Mouse (Mus musculus): ENCODE data around the gene Pard3. TPM values are rescaled to one million over a fixed set of nuclear protein-coding genes. Genes with fewer than 3 reads are reported as not detected.
A peak's percentile ranks its signal among the peaks of the same experiment; 100 is the strongest.

The Pard3 gene
- total RNA-seq, 2 experiments from 2014 or later = 14.4 to 21.6 TPM

GRCm38 (mm10) chr8:127196505-127197265 lies 133.0 kb downstream of the Pard3 start:
- intact Hi-C loops (cut with DNase I) = loop anchor here (5.0 kb wide), 1 partner anchor 71 kb away; no protein-coding TSS in a partner anchor
- no peak for DNase-seq (ENCODE audit: low spot score in 2 of 2)

GRCm38 (mm10) chr8:127207455-127207854 lies 143.8 kb downstream of the Pard3 start:
- intact Hi-C loops (cut with DNase I) = no loop called here

GRCm38 (mm10) chr8:127210621-127211020 lies 146.9 kb downstream of the Pard3 start:
- intact Hi-C loops (cut with DNase I) = no loop called here
- no peak for DNase-seq (ENCODE audit: low spot score in 2 of 2)

More at GRCm38 (mm10) chr8:127207455-127207854, 143.8 kb downstream of the Pard3 start:
- no peak for DNase-seq (ENCODE audit: low spot score in 2 of 2)

- DNase-seq (ENCODE audit: low spot score in 2 of 2) = no peak
- intact Hi-C loops (cut with DNase I) = no loop called here
These were observed 150.6 kb downstream of the Pard3 start for GRCm38 (mm10) chr8:127214338-127214737.

- peak in 1 of 2 experiments; percentile 10 for DNase-seq (ENCODE audit: low spot score in 2 of 2)
- intact Hi-C loops (cut with DNase I) = no loop called here
These were observed 151.2 kb downstream of the Pard3 start for GRCm38 (mm10) chr8:127214748-127215433.

- intact Hi-C loops (cut with DNase I) = no loop called here
- DNase-seq (ENCODE audit: low spot score in 2 of 2) = no peak
These were observed 156.5 kb downstream of the Pard3 start for GRCm38 (mm10) chr8:127220206-127220605.

- no peak for DNase-seq (ENCODE audit: low spot score in 2 of 2)
- intact Hi-C loops (cut with DNase I) = no loop called here
These were observed 156.9 kb downstream of the Pard3 start for GRCm38 (mm10) chr8:127220615-127221014.

GRCm38 (mm10) chr8:127222361-127222760 lies 158.7 kb downstream of the Pard3 start:
- no peak for DNase-seq (ENCODE audit: low spot score in 2 of 2)
- intact Hi-C loops (cut with DNase I) = no loop called here

GRCm38 (mm10) chr8:127226996-127227395 lies 163.3 kb downstream of the Pard3 start:
- no peak for DNase-seq (ENCODE audit: low spot score in 2 of 2)
- intact Hi-C loops (cut with DNase I) = no loop called here

- DNase-seq (ENCODE audit: low spot score in 2 of 2) = peak in 1 of 2 experiments; percentile 15
- intact Hi-C loops (cut with DNase I) = no loop called here
These were observed 163.7 kb downstream of the Pard3 start for GRCm38 (mm10) chr8:127227407-127227806.

GRCm38 (mm10) chr8:127229325-127230232 lies 165.9 kb downstream of the Pard3 start:
- DNase-seq (ENCODE audit: low spot score in 2 of 2) = no peak
- intact Hi-C loops (cut with DNase I) = no loop called here

- intact Hi-C loops (cut with DNase I) = no loop called here
These were observed 166.5 kb downstream of the Pard3 start for GRCm38 (mm10) chr8:127230233-127230595.

GRCm38 (mm10) chr8:127243351-127243750 lies 179.7 kb downstream of the Pard3 start:
- DNase-seq (ENCODE audit: low spot score in 2 of 2) = no peak
- intact Hi-C loops (cut with DNase I) = no loop called here

More at GRCm38 (mm10) chr8:127230233-127230595, 166.5 kb downstream of the Pard3 start:
- DNase-seq (ENCODE audit: low spot score in 2 of 2) = no peak

GRCm38 (mm10) chr8:127243841-127244240 lies 180.1 kb downstream of the Pard3 start:
- DNase-seq (ENCODE audit: low spot score in 2 of 2) = no peak
- intact Hi-C loops (cut with DNase I) = no loop called here

- intact Hi-C loops (cut with DNase I) = no loop called here
- no peak for DNase-seq (ENCODE audit: low spot score in 2 of 2)
These were observed 187.1 kb downstream of the Pard3 start for GRCm38 (mm10) chr8:127250746-127251145.

GRCm38 (mm10) chr8:127251476-127251875 lies 187.8 kb downstream of the Pard3 start:
- intact Hi-C loops (cut with DNase I) = no loop called here
- DNase-seq (ENCODE audit: low spot score in 2 of 2) = no peak

GRCm38 (mm10) chr8:127251985-127252384 lies 188.3 kb downstream of the Pard3 start:
- no peak for DNase-seq (ENCODE audit: low spot score in 2 of 2)
- intact Hi-C loops (cut with DNase I) = no loop called here

- DNase-seq (ENCODE audit: low spot score in 2 of 2) = peak in 1 of 2 experiments; percentile 14
- intact Hi-C loops (cut with DNase I) = no loop called here
These were observed 190.9 kb downstream of the Pard3 start for GRCm38 (mm10) chr8:127254625-127255024.

GRCm38 (mm10) chr8:127257086-127257485 lies 193.4 kb downstream of the Pard3 start:
- intact Hi-C loops (cut with DNase I) = no loop called here
- DNase-seq (ENCODE audit: low spot score in 2 of 2) = no peak

GRCm38 (mm10) chr8:127261051-127261450 lies 197.4 kb downstream of the Pard3 start:
- no peak for DNase-seq (ENCODE audit: low spot score in 2 of 2)
- intact Hi-C loops (cut with DNase I) = no loop called here
